Mouse (Mus musculus) lung, adult 2 months (tissue): ENCODE data around the gene Gabpb1.

ENCODE experiments used
- CTCF ChIP-seq: fragments of 200-500 bp; IDR thresholded peaks from 2 replicates; pipeline ENCODE4 v1.5.1; 2011; ENCODE audit warnings: mild to moderate bottlenecking, low read length, control low read depth; ENCODE audit not compliant: insufficient read depth
- POLR2A ChIP-seq: fragments of 200-500 bp; IDR thresholded peaks from 2 replicates; pipeline ENCODE4 v1.6.1; 2011; ENCODE audit warnings: low read depth, mild to moderate bottlenecking, control low read depth, low read length, borderline replicate concordance; ENCODE audit errors: extremely low read depth

- TF ChIP-seq CTCF (no peak), POLR2A (no peak)
Observed at GRCm38 (mm10) chr2:126596347-126597072, 79.6 kb downstream of the Gabpb1 start.
